Mouse (Mus musculus) heart, adult 2 months (tissue): ENCODE measurements around the gene Pax8. TPM values are rescaled to one million over a fixed set of nuclear protein-coding genes. Genes with fewer than 3 reads are reported as not detected.

ENCODE experiments used
- DNase-seq, 2 experiments: peaks; one replicate each; pipeline ENCODE4 v3.0.0; 2021
- H3K27ac ChIP-seq: fragments of 200-600 bp; 2 replicates; pipeline ENCODE4 v1.8.1; 2022
- H3K27me3 ChIP-seq: fragments of 200-500 bp; 2 replicates; pipeline ENCODE4 v1.6.1; 2012; ENCODE audit warnings: mild to moderate bottlenecking, low read length, inconsistent platforms, mixed read lengths; ENCODE audit not compliant: control insufficient read depth, insufficient read depth
- H3K36me3 ChIP-seq: fragments of 200-500 bp; 2 replicates; pipeline ENCODE4 v1.6.1; 2012; ENCODE audit warnings: low read length, inconsistent platforms; ENCODE audit not compliant: control insufficient read depth, insufficient read depth
- H3K4me1 ChIP-seq: fragments of 200-500 bp; 2 replicates; pipeline ENCODE4 v1.6.1; 2011; ENCODE audit warnings: low read length; ENCODE audit not compliant: control insufficient read depth, insufficient read depth
- H3K4me3 ChIP-seq: fragments of 200-600 bp; 2 replicates; pipeline ENCODE4 v1.8.1; 2022
- H3K79me2 ChIP-seq: fragments of 200-500 bp; replicated peaks from 2 replicates; pipeline ENCODE4 v1.6.1; 2012; ENCODE audit warnings: mild to moderate bottlenecking, inconsistent platforms, low read length, moderate library complexity, mixed read lengths; ENCODE audit not compliant: control insufficient read depth, insufficient read depth
- H3K9ac ChIP-seq: fragments of 200-500 bp; 2 replicates; pipeline ENCODE4 v1.6.1; 2012; ENCODE audit warnings: low read depth, mild to moderate bottlenecking, control low read depth, inconsistent platforms, low read length, mixed read lengths
- CTCF ChIP-seq: fragments of 200-600 bp; IDR thresholded peaks from 2 replicates; pipeline ENCODE4 v1.8.1; 2022; ENCODE audit warnings: antibody characterized with exemption, mild to moderate bottlenecking, moderate library complexity
- EP300 ChIP-seq: fragments of 200-500 bp; IDR thresholded peaks from 2 replicates; pipeline ENCODE4 v1.6.1; 2011; ENCODE audit warnings: low read depth, low read length, control low read depth; ENCODE audit not compliant: insufficient read depth
- POLR2A ChIP-seq: fragments of 200-500 bp; IDR thresholded peaks from 2 replicates; pipeline ENCODE4 v1.6.1; 2011; ENCODE audit warnings: mild to moderate bottlenecking, low read depth, low read length, control low read depth; ENCODE audit not compliant: insufficient read depth
- WGBS: fragments of 180-500 bp; shearing (Covaris S2); methylation state at CpG from one replicate; pipeline ENCODE4 v1.1.7; 2018; 5-methylcytosine and 5-hydroxymethylcytosine counted together
- intact Hi-C: fragments of 180-260 bp; cut with DNase I; formaldehyde crosslinking; loops from one replicate; pipeline ENCODE4 v1.15.1; 2025
- polyA plus RNA-seq: library from polyadenylated mRNA; depleted of rRNA; stranded (reverse); fragments of >200 nt; gene quantifications from 2 replicates; pipeline ENCODE4 v1.2.3, GENCODE M21; 2012
- total RNA-seq, 2 experiments: library from RNA; stranded (reverse); gene quantifications; 2 replicates each; pipeline ENCODE4 v1.2.3; 2021

Pax8 gene
- total and polyA plus RNA-seq, 3 experiments: not detected

DNA sequence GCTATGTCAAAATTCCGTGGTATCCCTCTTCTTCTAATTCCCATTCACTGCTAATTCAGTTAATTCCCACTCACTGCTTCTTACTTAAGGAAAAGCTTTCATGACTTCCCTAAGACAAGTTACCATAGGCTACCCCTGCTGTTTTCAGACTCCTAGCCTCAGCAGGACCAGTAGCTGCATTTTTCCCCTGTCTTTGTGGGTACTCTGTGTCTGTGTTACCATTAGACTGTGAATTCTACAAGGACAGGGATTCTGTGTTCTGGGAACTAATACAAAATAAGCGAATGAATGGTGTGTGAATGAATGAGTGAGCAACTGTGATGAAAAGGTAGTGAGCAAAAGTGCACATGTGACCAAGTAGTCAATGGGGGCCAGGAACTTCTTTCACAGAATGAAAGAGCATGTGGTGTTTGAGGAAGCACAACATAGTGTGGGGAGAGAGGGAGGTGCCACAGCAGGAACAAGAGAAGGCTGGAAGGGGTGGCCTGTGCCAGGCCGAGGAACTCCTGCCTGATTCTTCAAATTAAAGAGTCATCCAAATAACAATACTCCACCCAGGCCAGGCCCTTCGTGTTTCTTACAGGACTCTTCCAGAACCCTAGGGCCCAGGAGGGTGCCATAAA, 33.0 kb downstream of the Pax8 start:
- no peaks in the 10 kb centered on the region for H3K79me2 ChIP-seq
- H3K4me3 ChIP-seq: no peak overlapping the region
- 74% methylated on average over 4 of the region's 4 CpGs for WGBS
- TF ChIP-seq CTCF: no peak
- no peak for TF ChIP-seq POLR2A
- TF ChIP-seq EP300: no peak
- H3K27me3 ChIP-seq: no peaks in the 10 kb centered on the region
- intact Hi-C loops: no loop called here
- no peak overlapping the region for H3K9ac ChIP-seq
- no peak overlapping the region for H3K27ac ChIP-seq
- H3K36me3 ChIP-seq: no peaks in the 10 kb centered on the region
- DNase-seq: no peak
- H3K4me1 ChIP-seq: no peaks in the 10 kb centered on the region

DNA sequence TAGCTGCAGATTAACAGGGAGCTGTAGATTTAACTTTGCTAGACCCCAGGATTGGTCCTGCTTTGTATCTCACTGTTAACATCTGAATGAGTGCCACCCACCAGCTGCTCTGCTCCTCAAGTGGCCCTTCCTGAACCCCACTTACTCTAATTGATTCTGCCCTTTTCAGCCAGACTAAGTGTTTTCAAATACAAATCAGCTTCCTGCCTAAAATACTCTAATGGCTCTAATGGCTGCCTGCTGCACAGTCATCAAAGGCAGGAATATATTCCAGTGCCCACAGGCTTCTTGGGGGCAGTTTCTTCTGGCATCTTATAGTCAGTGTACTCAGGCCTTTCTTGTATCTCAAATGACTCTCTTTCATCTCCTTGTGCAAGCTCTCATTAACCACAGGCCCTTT, 33.5 kb downstream of the Pax8 start:
- H3K4me1 ChIP-seq: no peaks in the 10 kb centered on the region
- no peaks in the 10 kb centered on the region for H3K36me3 ChIP-seq
- H3K9ac ChIP-seq: no peak overlapping the region
- TF ChIP-seq EP300 (no peak), POLR2A (no peak), CTCF (no peak)
- intact Hi-C loops: no loop called here
- no peaks in the 10 kb centered on the region for H3K79me2 ChIP-seq
- H3K27me3 ChIP-seq: no peaks in the 10 kb centered on the region
- no peak overlapping the region for H3K4me3 ChIP-seq
- H3K27ac ChIP-seq: no peak overlapping the region
- no peak for DNase-seq

DNA sequence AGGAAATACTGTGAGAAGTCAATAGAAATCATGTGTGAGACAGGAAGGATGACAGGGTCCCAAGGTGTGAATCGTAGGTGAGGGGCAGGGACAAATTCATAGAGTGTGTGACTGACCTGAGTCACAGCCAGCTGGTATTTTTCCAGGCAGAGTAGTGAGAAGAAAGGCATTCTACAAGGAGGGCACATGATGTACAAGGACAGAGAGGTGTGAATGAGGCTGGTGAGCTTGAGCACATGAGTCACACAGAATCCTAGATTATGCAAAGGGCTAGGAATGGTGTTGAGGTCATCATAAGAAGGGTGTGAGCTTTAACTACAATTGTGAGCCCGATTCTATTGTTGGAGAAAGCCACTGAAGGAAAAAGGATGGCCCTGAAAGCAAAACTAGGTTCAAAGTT, 35.3 kb downstream of the Pax8 start:
- Histone ChIP-seq H3K9ac (no peak overlapping the region), H3K4me3 (no peak overlapping the region), H3K27me3 (no peaks in the 10 kb centered on the region), H3K4me1 (no peaks in the 10 kb centered on the region), H3K79me2 (no peaks in the 10 kb centered on the region), H3K27ac (no peak overlapping the region), H3K36me3 (no peaks in the 10 kb centered on the region)
- 58% methylated on average over 2 of the region's 2 CpGs for WGBS
- intact Hi-C loops: no loop called here
- TF ChIP-seq EP300: no peak
- TF ChIP-seq CTCF: no peak
- no peak for TF ChIP-seq POLR2A
- no peak for DNase-seq

DNA sequence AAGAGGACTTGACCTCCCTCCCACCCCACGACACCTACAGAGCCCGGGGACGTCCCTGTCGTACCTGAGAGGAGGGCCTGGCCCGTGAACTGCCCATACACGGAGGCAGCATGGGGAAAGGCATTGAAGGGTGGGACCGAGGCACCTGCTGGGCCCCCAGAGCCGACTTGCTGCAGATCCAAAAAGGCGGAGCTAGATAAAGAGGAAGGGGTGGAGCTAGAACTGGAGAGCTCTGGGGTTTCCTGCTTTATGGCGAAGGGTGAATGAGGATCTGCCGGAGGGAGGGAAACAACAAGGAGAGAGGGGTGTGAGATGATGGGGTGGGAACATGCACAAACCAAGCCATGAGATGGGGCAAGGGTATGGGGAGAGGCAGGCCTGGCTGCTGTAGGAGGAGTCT, 39.7 kb downstream of the Pax8 start:
- no peaks in the 10 kb centered on the region; the same call in 1 of the 2 replicates for H3K36me3 ChIP-seq
- TF ChIP-seq CTCF: no peak
- TF ChIP-seq EP300: no peak
- TF ChIP-seq POLR2A: no peak
- H3K9ac ChIP-seq: no peak overlapping the region
- DNase-seq: no peak
- intact Hi-C loops: no loop called here
- no peak overlapping the region for H3K27ac ChIP-seq
- WGBS: 72% methylated on average over 11 of the region's 11 CpGs
- H3K27me3 ChIP-seq: no peaks in the 10 kb centered on the region
- H3K79me2 ChIP-seq: no peaks in the 10 kb centered on the region
- H3K4me3 ChIP-seq: no peak overlapping the region
- no peaks in the 10 kb centered on the region for H3K4me1 ChIP-seq

DNA sequence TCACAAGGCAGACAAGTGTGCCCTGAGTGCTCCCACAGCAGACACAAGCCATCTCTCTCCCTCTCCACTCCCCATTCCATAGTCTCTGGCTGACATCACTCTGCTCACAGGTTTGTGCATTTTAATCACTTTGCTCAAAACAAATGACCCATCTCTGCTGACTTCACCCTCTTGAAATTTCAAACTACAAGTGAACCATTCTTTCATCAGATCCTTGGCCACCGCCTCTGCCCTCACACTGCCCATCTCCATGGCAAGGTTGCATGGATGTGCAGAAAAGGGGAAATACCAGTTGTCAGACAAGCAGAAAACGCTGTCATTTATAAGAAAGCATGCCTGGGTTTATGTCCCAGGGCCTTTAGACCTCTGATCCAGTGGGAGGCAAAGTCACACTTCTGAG, 40.7 kb downstream of the Pax8 start:
- no peaks in the 10 kb centered on the region for H3K4me1 ChIP-seq
- H3K79me2 ChIP-seq: no peaks in the 10 kb centered on the region
- TF ChIP-seq EP300: no peak
- TF ChIP-seq POLR2A: no peak
- TF ChIP-seq CTCF: no peak
- H3K9ac ChIP-seq: no peak overlapping the region
- H3K4me3 ChIP-seq: no peak overlapping the region
- WGBS: 80% methylated on average over 2 of the region's 2 CpGs
- no peak overlapping the region for H3K27ac ChIP-seq
- H3K27me3 ChIP-seq: no peaks in the 10 kb centered on the region
- no peaks in the 10 kb centered on the region; the same call in 1 of the 2 replicates for H3K36me3 ChIP-seq
- DNase-seq: no peak
- intact Hi-C loops: no loop called here

DNA sequence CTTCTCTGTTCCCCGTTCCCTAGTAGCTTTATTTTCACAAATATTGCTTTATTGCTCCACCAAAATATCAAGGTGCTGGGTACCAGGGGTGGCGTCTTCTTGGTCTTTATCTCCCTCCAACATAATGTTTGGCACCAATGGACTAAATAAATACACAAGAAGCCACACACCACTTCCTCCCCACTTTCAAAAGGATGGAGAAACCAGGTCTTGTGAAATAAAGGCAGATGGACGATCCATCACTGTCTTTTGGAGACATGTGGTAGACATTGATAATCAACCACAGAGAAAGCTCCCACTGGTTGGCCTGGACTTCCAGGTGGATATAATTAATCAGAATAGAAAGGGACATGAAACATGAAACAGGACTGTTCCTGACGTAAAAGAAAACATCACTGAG, 45.6 kb downstream of the Pax8 start:
- intact Hi-C loops: no loop called here

More for the DNA sequence above, 45.6 kb downstream of the Pax8 start:
- Histone ChIP-seq H3K27ac (no peak overlapping the region), H3K27me3 (no peaks in the 10 kb centered on the region), H3K9ac (no peak overlapping the region), H3K36me3 (no peaks in the 10 kb centered on the region; the same call in 1 of the 2 replicates), H3K4me1 (no peaks in the 10 kb centered on the region), H3K79me2 (no peaks in the 10 kb centered on the region), H3K4me3 (no peak overlapping the region)
- DNase-seq: no peak
- WGBS: 78% methylated on average over 4 of the region's 4 CpGs
- TF ChIP-seq EP300: no peak
- TF ChIP-seq CTCF: no peak
- no peak for TF ChIP-seq POLR2A
